Mouse (Mus musculus): Measurements from ENCODE around the gene Chst11.

Chst11 gene

GRCm38 (mm10) chr10:83030928-83031327 lies 45.6 kb downstream of the Chst11 start:
- in situ Hi-C loops (cut with MboI; ENCODE audit: unreplicated experiment in 2 of 2), result no loop called here

- in situ Hi-C loops (cut with MboI; ENCODE audit: unreplicated experiment in 2 of 2), result no loop called here
These were observed 46.3 kb downstream of the Chst11 start for GRCm38 (mm10) chr10:83031561-83031960.

GRCm38 (mm10) chr10:83032559-83032958 lies 47.3 kb downstream of the Chst11 start:
- in situ Hi-C loops (cut with MboI; ENCODE audit: unreplicated experiment in 2 of 2), result no loop called here

- in situ Hi-C loops (cut with MboI; ENCODE audit: unreplicated experiment in 2 of 2), result no loop called here
These were observed 51.2 kb downstream of the Chst11 start for GRCm38 (mm10) chr10:83036340-83037045.

GRCm38 (mm10) chr10:83038166-83038565 lies 52.9 kb downstream of the Chst11 start:
- in situ Hi-C loops (cut with MboI; ENCODE audit: unreplicated experiment in 2 of 2), result no loop called here

- in situ Hi-C loops (cut with MboI; ENCODE audit: unreplicated experiment in 2 of 2), result no loop called here
These were observed 54.1 kb downstream of the Chst11 start for GRCm38 (mm10) chr10:83039414-83039813.

- in situ Hi-C loops (cut with MboI; ENCODE audit: unreplicated experiment in 2 of 2), result no loop called here
These were observed 56.6 kb downstream of the Chst11 start for GRCm38 (mm10) chr10:83041875-83042274.

GRCm38 (mm10) chr10:83042613-83043477 lies 57.5 kb downstream of the Chst11 start:
- in situ Hi-C loops (cut with MboI; ENCODE audit: unreplicated experiment in 2 of 2), result no loop called here

GRCm38 (mm10) chr10:83043478-83044259 lies 58.4 kb downstream of the Chst11 start:
- in situ Hi-C loops (cut with MboI; ENCODE audit: unreplicated experiment in 2 of 2), result no loop called here

- in situ Hi-C loops (cut with MboI; ENCODE audit: unreplicated experiment in 2 of 2), result no loop called here
These were observed 64.0 kb downstream of the Chst11 start for GRCm38 (mm10) chr10:83049174-83049780.

- in situ Hi-C loops (cut with MboI; ENCODE audit: unreplicated experiment in 2 of 2), result no loop called here
These were observed 68.7 kb downstream of the Chst11 start for GRCm38 (mm10) chr10:83053886-83054550.

GRCm38 (mm10) chr10:83056291-83056690 lies 71.0 kb downstream of the Chst11 start:
- in situ Hi-C loops (cut with MboI; ENCODE audit: unreplicated experiment in 2 of 2), result no loop called here

- in situ Hi-C loops (cut with MboI; ENCODE audit: unreplicated experiment in 2 of 2), result no loop called here
These were observed 71.6 kb downstream of the Chst11 start for GRCm38 (mm10) chr10:83056866-83057265.

GRCm38 (mm10) chr10:83060066-83060782 lies 74.9 kb downstream of the Chst11 start:
- in situ Hi-C loops (cut with MboI; ENCODE audit: unreplicated experiment in 2 of 2), result no loop called here

GRCm38 (mm10) chr10:83062315-83062714 lies 77.0 kb downstream of the Chst11 start:
- in situ Hi-C loops (cut with MboI; ENCODE audit: unreplicated experiment in 2 of 2), result no loop called here

- in situ Hi-C loops (cut with MboI; ENCODE audit: unreplicated experiment in 2 of 2), result no loop called here
These were observed 79.5 kb downstream of the Chst11 start for GRCm38 (mm10) chr10:83064796-83065195.

- in situ Hi-C loops (cut with MboI; ENCODE audit: unreplicated experiment in 2 of 2), result no loop called here
These were observed 80.9 kb downstream of the Chst11 start for GRCm38 (mm10) chr10:83066159-83066558.

GRCm38 (mm10) chr10:83067305-83067704 lies 82.0 kb downstream of the Chst11 start:
- in situ Hi-C loops (cut with MboI; ENCODE audit: unreplicated experiment in 2 of 2), result no loop called here

- in situ Hi-C loops (cut with MboI; ENCODE audit: unreplicated experiment in 2 of 2), result no loop called here
These were observed 83.2 kb downstream of the Chst11 start for GRCm38 (mm10) chr10:83068466-83068865.
